Mouse (Mus musculus) neural tube, embryonic 11.5 days (tissue): ENCODE measurements at regions not wholly inside any gene's neighbourhood (a gene's known extent, or its start where the extent isn't known, plus 50 kb on each side); places are given as distances from the start of the nearest gene placed in this dataset.

ENCODE experiments used
- ATAC-seq: fragments of 200-750 bp; cut with Nextera tagmentation; 2 replicates; pipeline ENCODE4 v1.8.0; 2017; ENCODE audit warnings: moderate number of reproducible peaks, mild to moderate bottlenecking, moderate TSS enrichment, moderate library complexity; ENCODE audit not compliant: insufficient read depth, low FRiP score, low TSS enrichment
- DNase-seq: peaks from one replicate; pipeline ENCODE4 v3.0.0-alpha.2; 2015; ENCODE audit warnings: low spot score
- H3K27ac ChIP-seq: fragments of 300-500 bp; sonication (generic); 2 replicates; pipeline ENCODE4 v1.5.1; 2014; ENCODE audit warnings: low read depth, mild to moderate bottlenecking, low read length
- H3K27me3 ChIP-seq: fragments of 300-500 bp; sonication (generic); 2 replicates; pipeline ENCODE4 v1.6.1; 2014; ENCODE audit warnings: mild to moderate bottlenecking, low read length, mixed read lengths; ENCODE audit not compliant: control insufficient read depth, insufficient read depth
- H3K36me3 ChIP-seq: fragments of 300-500 bp; sonication (generic); 2 replicates; pipeline ENCODE4 v1.6.1; 2014; ENCODE audit warnings: mild to moderate bottlenecking, low read length, moderate library complexity, mixed read lengths; ENCODE audit not compliant: control insufficient read depth, insufficient read depth
- H3K4me1 ChIP-seq: fragments of 300-500 bp; sonication (generic); 2 replicates; pipeline ENCODE4 v1.6.1; 2014; ENCODE audit warnings: low read length, mixed read lengths; ENCODE audit not compliant: control insufficient read depth, insufficient read depth
- H3K4me2 ChIP-seq: fragments of 300-500 bp; sonication (generic); 2 replicates; pipeline ENCODE4 v1.6.1; 2014; ENCODE audit warnings: low read depth, mild to moderate bottlenecking, moderate library complexity
- H3K4me3 ChIP-seq: fragments of 300-500 bp; sonication (generic); 2 replicates; pipeline ENCODE4 v1.5.1; 2014; ENCODE audit warnings: low read depth, low read length
- H3K9ac ChIP-seq: fragments of 300-500 bp; sonication (generic); 2 replicates; pipeline ENCODE4 v1.6.1; 2014; ENCODE audit warnings: mild to moderate bottlenecking, low read length
- H3K9me3 ChIP-seq: fragments of 300-500 bp; sonication (generic); 2 replicates; pipeline ENCODE4 v1.6.1; 2016; ENCODE audit warnings: low read length; ENCODE audit not compliant: control insufficient read depth
- WGBS: fragments of 180-500 bp; shearing (Covaris S2); extraction: QIAGEN DNeasy Blood & Tissue Kit; methylation state at CpG from one replicate; pipeline ENCODE4 v1.1.7; 2014; 5-methylcytosine and 5-hydroxymethylcytosine counted together

GRCm38 (mm10) chr8:42973619-42974539, 167.4 kb downstream of the Triml1 start:
- ATAC-seq (no peak), DNase-seq (no peak)
- 86% methylated on average over 18 of the region's 18 CpGs for WGBS
- H3K9ac ChIP-seq, result no peak overlapping the region
- no peak overlapping the region for H3K4me3 ChIP-seq
- H3K27ac ChIP-seq, result no peak overlapping the region
- no peaks in the 10 kb centered on the region for H3K4me1 ChIP-seq
- no peaks in the 10 kb centered on the region for H3K27me3 ChIP-seq
- H3K36me3 ChIP-seq, result no peaks in the 10 kb centered on the region
- H3K9me3 ChIP-seq, result no peaks in the 10 kb centered on the region
- no peak overlapping the region for H3K4me2 ChIP-seq

GRCm38 (mm10) chr8:42972545-42972944, 168.7 kb downstream of the Triml1 start:
- no peaks in the 10 kb centered on the region for H3K27me3 ChIP-seq
- H3K4me3 ChIP-seq, result no peak overlapping the region
- no peak overlapping the region for H3K4me2 ChIP-seq
- H3K4me1 ChIP-seq, result no peaks in the 10 kb centered on the region
- DNase-seq (no peak), ATAC-seq (no peak)
- 69% methylated on average over 4 of the region's 4 CpGs for WGBS
- no peaks in the 10 kb centered on the region for H3K36me3 ChIP-seq
- H3K9ac ChIP-seq, result no peak overlapping the region
- H3K27ac ChIP-seq, result no peak overlapping the region
- no peaks in the 10 kb centered on the region for H3K9me3 ChIP-seq

DNA sequence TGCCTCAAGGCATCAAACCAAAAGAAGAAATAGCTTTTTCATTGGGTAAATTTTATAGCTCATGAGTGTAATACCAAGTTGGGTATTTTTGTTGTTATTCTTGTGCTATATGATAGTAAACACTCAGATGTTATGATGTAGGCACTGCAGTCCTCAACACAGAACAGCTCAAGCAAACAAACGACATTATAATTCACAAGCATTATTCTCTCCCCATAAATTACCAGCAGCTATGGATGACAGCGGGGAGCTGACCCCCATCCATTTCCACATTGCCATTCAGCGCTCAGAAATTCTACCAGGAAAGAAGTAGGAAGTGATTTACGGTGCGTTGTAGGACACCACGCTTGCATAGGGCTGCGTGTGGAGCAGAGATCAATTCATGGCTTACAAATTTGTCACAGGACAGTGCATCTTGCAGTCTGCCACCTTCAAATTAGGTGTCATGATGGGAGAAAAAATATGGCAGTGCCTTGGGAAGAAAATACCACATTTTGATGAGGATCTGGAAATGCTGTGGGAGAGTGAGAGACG, 173.4 kb downstream of the Triml1 start:
- H3K4me3 ChIP-seq, result no peak overlapping the region
- no peak overlapping the region for H3K4me2 ChIP-seq
- H3K9me3 ChIP-seq, result no peaks in the 10 kb centered on the region
- DNase-seq, result peak; percentile 25
- H3K9ac ChIP-seq, result no peak overlapping the region
- ATAC-seq, result peak; percentile 83
- H3K27ac ChIP-seq, result no peak overlapping the region
- no peaks in the 10 kb centered on the region for H3K36me3 ChIP-seq
- 38% methylated on average over 8 of the region's 8 CpGs for WGBS
- no peaks in the 10 kb centered on the region for H3K4me1 ChIP-seq
- no peaks in the 10 kb centered on the region for H3K27me3 ChIP-seq

GRCm38 (mm10) chr8:42964507-42964906, 176.8 kb downstream of the Triml1 start:
- no peak for DNase-seq
- ATAC-seq, result no peak
- no peak overlapping the region for H3K4me2 ChIP-seq
- no peak overlapping the region for H3K4me3 ChIP-seq
- no peak overlapping the region for H3K9ac ChIP-seq
- no peak overlapping the region for H3K27ac ChIP-seq
- H3K27me3 ChIP-seq, result no peaks in the 10 kb centered on the region
- 73% methylated on average over 2 of the region's 2 CpGs for WGBS
- no peaks in the 10 kb centered on the region for H3K9me3 ChIP-seq
- no peaks in the 10 kb centered on the region for H3K36me3 ChIP-seq
- H3K4me1 ChIP-seq, result no peaks in the 10 kb centered on the region

DNA sequence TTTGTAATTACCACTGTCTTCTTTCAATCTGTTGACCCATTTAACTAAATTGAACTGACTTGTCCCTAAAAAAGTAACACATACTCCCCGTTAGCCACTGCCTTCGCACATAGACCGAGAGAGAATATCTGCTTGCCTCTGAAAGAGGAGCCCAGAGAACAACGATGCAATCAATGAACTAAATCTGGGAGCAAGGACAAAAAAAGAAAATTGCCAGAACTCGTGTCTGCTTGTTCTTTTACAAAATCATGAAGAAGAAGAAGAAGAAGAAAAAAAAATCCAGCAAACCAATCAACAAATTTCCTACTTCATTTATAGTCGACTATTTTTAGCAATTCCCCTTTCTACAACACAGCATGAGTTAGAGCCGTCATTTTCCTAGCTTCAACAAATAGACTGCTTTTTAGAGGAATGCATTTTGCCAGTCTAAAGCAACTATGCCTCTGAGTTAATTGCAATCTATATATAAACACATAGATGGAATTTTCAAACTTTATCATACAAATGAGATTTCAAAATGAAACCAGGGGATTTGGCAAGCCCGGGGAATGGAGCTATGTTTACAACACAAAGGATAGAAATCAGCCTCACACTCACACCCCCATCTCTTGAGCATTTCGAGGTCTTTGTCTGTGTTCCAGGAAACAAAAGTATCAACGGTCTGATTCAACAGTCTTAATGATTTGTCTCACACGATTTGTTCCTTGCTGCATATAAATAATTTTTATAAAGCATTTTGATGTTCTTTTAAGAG, 183.1 kb downstream of the Triml1 start:
- H3K4me3 ChIP-seq, result no peak overlapping the region
- H3K27ac ChIP-seq, result no peak overlapping the region
- no peaks in the 10 kb centered on the region for H3K36me3 ChIP-seq
- no peaks in the 10 kb centered on the region for H3K4me1 ChIP-seq
- DNase-seq (no peak), ATAC-seq (no peak)
- no peaks in the 10 kb centered on the region for H3K27me3 ChIP-seq
- no peak overlapping the region for H3K9ac ChIP-seq
- 90% methylated on average over 11 of the region's 11 CpGs for WGBS
- H3K4me2 ChIP-seq, result no peak overlapping the region
- H3K9me3 ChIP-seq, result no peaks in the 10 kb centered on the region

DNA sequence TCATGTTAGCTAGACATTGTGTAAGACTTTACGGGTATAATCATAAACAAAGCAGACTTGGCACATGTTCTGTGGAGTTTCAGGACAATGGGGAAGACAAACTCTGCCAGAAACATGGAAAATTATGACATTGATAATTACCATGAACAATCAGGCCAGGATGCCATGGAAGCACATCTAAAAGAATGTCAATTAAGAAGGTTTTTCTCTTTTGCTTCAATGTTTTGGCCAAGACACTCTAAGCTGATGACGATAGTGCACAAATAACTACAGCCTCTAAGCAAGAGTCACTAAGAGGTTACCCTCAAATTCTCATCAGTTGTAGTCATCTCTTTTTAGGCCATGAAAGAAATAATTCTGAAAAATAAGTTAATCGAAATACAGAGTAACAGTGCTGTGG, 208.7 kb downstream of the Triml1 start:
- no peak overlapping the region for H3K27ac ChIP-seq
- H3K4me2 ChIP-seq, result no peak overlapping the region
- WGBS, result 93% methylated on average over 3 of the region's 3 CpGs
- DNase-seq, result no peak
- no peaks in the 10 kb centered on the region for H3K9me3 ChIP-seq
- H3K4me1 ChIP-seq, result no peaks in the 10 kb centered on the region
- no peak overlapping the region for H3K4me3 ChIP-seq
- ATAC-seq, result no peak
- no peaks in the 10 kb centered on the region for H3K36me3 ChIP-seq
- H3K27me3 ChIP-seq, result no peaks in the 10 kb centered on the region
- H3K9ac ChIP-seq, result no peak overlapping the region

DNA sequence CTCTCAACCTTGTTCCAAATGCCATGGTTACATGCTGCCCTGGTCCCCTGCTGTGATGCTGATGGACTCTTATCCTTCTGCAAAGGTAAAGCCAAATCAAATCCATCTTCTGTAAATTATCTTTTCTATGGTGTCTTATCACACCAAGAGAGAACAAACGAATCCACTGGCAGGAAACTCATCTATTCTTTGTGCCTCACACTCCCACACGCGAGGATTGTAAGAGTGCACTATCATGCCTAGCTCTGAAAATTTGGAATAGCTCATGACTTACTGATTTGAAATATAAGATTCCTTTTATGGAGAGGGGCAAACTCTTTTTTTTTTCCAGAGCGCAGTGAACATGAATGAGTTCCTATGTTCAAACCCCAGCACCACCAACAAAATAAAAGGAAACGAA, 249.6 kb downstream of the Triml1 start:
- WGBS, result 91% methylated on average over 5 of the region's 5 CpGs

DNA sequence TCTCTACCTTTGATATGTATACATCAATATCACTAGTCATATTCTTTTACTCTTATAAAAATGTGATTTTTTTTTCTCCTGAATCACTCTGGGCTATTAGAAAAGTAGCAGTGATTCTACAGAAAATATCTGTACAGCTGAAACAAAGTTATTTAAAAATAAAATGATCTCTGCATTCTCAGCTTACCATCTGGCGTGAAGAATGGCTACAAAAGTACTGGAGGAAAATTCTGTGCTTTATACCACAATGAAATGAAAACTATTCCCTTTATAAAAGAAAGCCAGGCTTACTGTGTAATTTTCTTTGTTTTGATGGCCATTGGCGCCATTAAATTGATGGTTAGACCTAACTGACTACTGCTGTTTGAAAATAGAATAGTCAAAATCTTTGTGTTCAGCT, 254.8 kb downstream of the Triml1 start:
- no peaks in the 10 kb centered on the region for H3K36me3 ChIP-seq
- no peak overlapping the region for H3K4me3 ChIP-seq
- no peak overlapping the region for H3K27ac ChIP-seq
- no peak overlapping the region for H3K4me2 ChIP-seq
- DNase-seq (no peak), ATAC-seq (no peak)
- WGBS, result 88% methylated on average over 2 of the region's 2 CpGs
- no peak overlapping the region for H3K9ac ChIP-seq
- no peaks in the 10 kb centered on the region for H3K4me1 ChIP-seq
- H3K9me3 ChIP-seq, result no peaks in the 10 kb centered on the region
- H3K27me3 ChIP-seq, result no peaks in the 10 kb centered on the region

More for the DNA sequence above, 249.6 kb downstream of the Triml1 start:
- no peak overlapping the region for H3K27ac ChIP-seq
- H3K4me1 ChIP-seq, result no peaks in the 10 kb centered on the region
- H3K9me3 ChIP-seq, result no peaks in the 10 kb centered on the region
- no peaks in the 10 kb centered on the region for H3K36me3 ChIP-seq
- H3K4me2 ChIP-seq, result no peak overlapping the region
- H3K4me3 ChIP-seq, result no peak overlapping the region
- no peaks in the 10 kb centered on the region for H3K27me3 ChIP-seq
- no peak overlapping the region for H3K9ac ChIP-seq
- ATAC-seq, result no peak
- DNase-seq, result no peak
